Mouse (Mus musculus) ES-E14 (cell line): ENCODE results near the gene Trim7.

Experiments used
- CHD2 ChIP-seq: IDR thresholded peaks from 2 replicates; pipeline ENCODE4 v1.6.1; 2014; ENCODE audit warnings: mild to moderate bottlenecking, low read depth, low read length, inconsistent platforms
- HCFC1 ChIP-seq: IDR thresholded peaks from 2 replicates; pipeline ENCODE4 v1.6.1; 2012; ENCODE audit warnings: low read length, inconsistent platforms, borderline replicate concordance; ENCODE audit not compliant: insufficient read depth
- MAFK ChIP-seq: IDR thresholded peaks from 2 replicates; pipeline ENCODE4 v1.6.1; 2014; ENCODE audit warnings: mild to moderate bottlenecking, low read depth, low read length, inconsistent platforms; ENCODE audit not compliant: insufficient read depth
- ZC3H11A ChIP-seq: IDR thresholded peaks from 2 replicates; pipeline ENCODE4 v1.6.1; 2012; ENCODE audit warnings: low read depth, mild to moderate bottlenecking, inconsistent platforms, low read length, borderline replicate concordance
- ZNF384 ChIP-seq: IDR thresholded peaks from 2 replicates; pipeline ENCODE4 v1.6.1; 2012; ENCODE audit warnings: low read depth, low read length, inconsistent platforms

DNA sequence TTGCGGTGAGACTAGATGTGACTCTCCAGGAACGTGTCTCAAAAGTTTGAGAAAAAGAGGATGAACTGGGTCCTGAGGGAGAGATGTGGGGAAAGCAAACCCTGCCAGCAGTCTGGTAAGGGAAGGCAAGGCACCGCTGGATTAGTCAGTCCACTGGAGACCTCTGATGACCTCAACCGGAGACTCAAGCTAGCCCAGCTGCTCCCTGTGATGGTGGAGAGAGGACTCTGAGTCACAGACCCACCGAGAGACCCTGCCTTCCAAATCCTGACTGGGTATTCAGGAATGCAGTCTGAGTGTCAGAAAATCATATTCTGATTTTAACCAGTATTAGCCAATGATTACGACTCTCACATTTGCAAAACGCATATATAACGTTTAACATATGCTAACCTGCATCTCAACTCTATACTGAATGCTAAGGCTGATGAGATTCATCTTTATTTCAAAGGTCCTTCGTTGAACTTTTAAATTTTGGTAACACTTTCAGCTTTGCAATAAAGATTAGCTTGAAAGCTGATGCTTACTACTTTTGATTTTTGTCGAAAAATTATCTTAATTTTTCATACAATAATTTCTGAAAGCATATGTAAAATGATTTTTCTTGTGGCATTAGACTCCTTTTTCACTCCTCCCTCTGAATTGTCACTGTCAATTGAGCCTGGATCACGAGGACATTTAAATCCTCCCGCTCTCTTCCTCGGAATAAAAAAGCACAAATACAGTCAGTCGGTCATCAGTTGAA lies 3.0 kb upstream of the Trim7 start:
- TF ChIP-seq ZNF384 (no peak), MAFK (no peak), CHD2 (no peak), ZC3H11A (no peak), HCFC1 (no peak)
